Mouse (Mus musculus): ENCODE measurements around the gene Kcnq2. TPM values are rescaled to one million over a fixed set of nuclear protein-coding genes. Genes with fewer than 3 reads are reported as not detected.
A peak's percentile ranks its signal among the peaks of the same experiment; 100 is the strongest.

The Kcnq2 gene
- polyA plus RNA-seq (2016; fragmentation: Nextera tagmentation; extraction: Ambion mirVana) = 28.6 and 30.0 TPM in 2 replicates

DNA sequence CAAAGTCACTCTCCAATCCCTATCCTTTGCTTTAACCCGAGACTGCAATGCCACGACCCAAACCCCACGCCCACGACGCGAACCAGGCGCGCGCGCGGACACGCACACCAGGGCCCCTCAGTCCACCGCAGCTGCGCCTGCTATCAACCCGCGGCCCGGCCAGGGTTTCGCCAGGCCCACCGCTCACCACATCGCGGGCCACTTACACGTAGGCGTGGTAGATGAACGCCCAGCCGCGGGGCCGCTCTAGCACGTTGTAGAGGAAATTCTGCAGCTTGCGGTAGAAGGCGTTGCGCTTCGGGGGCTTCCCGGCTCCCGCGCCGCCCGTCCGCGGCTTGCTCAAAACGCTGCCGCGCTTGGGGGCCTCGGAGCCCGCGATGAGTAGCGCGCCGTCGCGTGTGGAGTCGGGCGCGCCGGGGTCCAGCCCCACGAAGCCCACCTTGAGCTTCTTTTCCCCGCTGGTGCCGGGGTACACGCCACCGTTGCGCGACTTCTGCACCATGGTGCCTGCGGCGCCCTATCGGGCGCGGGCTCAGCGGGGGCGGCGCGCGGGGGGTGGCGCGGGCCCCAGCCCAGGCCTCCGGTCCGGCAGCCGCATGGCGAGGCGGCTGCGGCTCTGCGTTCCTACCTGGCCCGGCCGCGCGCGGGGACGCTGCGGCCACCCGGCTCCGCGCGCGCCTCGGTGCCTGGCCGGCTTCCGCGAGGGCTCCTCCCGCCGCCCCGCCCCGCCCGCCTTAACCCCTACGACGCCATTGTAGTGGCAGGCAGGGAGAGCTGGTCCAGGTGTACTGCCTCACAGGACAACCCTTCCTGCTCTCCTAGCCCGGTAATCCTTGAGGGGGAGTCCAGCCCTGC, at the start of gene Kcnq2:
Gene Kcnq2 (minus strand): TSS at position 710 of the 855 bp plus-strand sequence.
- under 1% methylated on average over 90 of the region's 104 CpGs for WGBS

GRCm38 (mm10) chr2:181180898-181181297, 45.8 kb upstream of the Kcnq2 start:
- no peak overlapping the region for H3K9ac ChIP-seq
- WGBS = 82% methylated on average over 6 of the region's 6 CpGs
- no peak overlapping the region for H3K4me3 ChIP-seq (replicated peaks)
- no peaks in the 10 kb centered on the region for H3K4me1 ChIP-seq
- H3K9me3 ChIP-seq = no peaks in the 10 kb centered on the region
- ATAC-seq (ENCODE audit: low FRiP score) = no peak
- no peaks in the 10 kb centered on the region for H3K36me3 ChIP-seq (replicated peaks)
- H3K27me3 ChIP-seq = 0 out of 2 replicates have a peak, but pooled peaks cover 2% of the 10 kb centered on the region
- no peak overlapping the region for H3K27ac ChIP-seq
- H3K4me2 ChIP-seq = no peak overlapping the region

More for the DNA sequence above, at the start of gene Kcnq2:
- peak within 1 kb of the TSS; percentile 72 for H3K9ac ChIP-seq
- H3K4me3 ChIP-seq (replicated peaks) = peak within 1 kb of the TSS; percentile 76
- peak within 1 kb of the TSS; percentile 91 for H3K27ac ChIP-seq
- peaks cover 59% of the 10 kb centered on the region for H3K27me3 ChIP-seq
- no peaks in the 10 kb centered on the region for H3K36me3 ChIP-seq (replicated peaks)
- ATAC-seq (ENCODE audit: low FRiP score) = peak; percentile 69
- peak within 1 kb of the TSS; percentile 93 for H3K4me2 ChIP-seq
- no peaks in the 10 kb centered on the region for H3K9me3 ChIP-seq
- peaks cover 22% of the 10 kb centered on the region for H3K4me1 ChIP-seq

GRCm38 (mm10) chr2:181178471-181178870, 43.4 kb upstream of the Kcnq2 start:
- no peaks in the 10 kb centered on the region for H3K36me3 ChIP-seq (replicated peaks)
- H3K4me2 ChIP-seq = no peak overlapping the region
- H3K4me1 ChIP-seq = no peaks in the 10 kb centered on the region
- no peaks in the 10 kb centered on the region for H3K9me3 ChIP-seq
- ATAC-seq (ENCODE audit: low FRiP score) = no peak
- no peak overlapping the region for H3K27ac ChIP-seq
- H3K9ac ChIP-seq = no peak overlapping the region
- no peaks in the 10 kb centered on the region for H3K27me3 ChIP-seq
- H3K4me3 ChIP-seq (replicated peaks) = no peak overlapping the region
- WGBS = 85% methylated on average over 5 of the region's 5 CpGs

- no peaks in the 10 kb centered on the region for H3K36me3 ChIP-seq (replicated peaks)
- WGBS = 77% methylated on average over 3 of the region's 3 CpGs
- H3K4me3 ChIP-seq (replicated peaks) = no peak overlapping the region
These were observed 42.9 kb upstream of the Kcnq2 start for GRCm38 (mm10) chr2:181178015-181178414.

GRCm38 (mm10) chr2:181174646-181175045, 39.5 kb upstream of the Kcnq2 start:
- no peak overlapping the region for H3K9ac ChIP-seq
- ATAC-seq (ENCODE audit: low FRiP score) = no peak
- H3K4me1 ChIP-seq = no peaks in the 10 kb centered on the region
- no peak overlapping the region for H3K27ac ChIP-seq
- H3K9me3 ChIP-seq = no peaks in the 10 kb centered on the region
- H3K4me2 ChIP-seq = no peak overlapping the region
- H3K4me3 ChIP-seq (replicated peaks) = no peak overlapping the region
- H3K36me3 ChIP-seq (replicated peaks) = no peaks in the 10 kb centered on the region
- 90% methylated on average over 3 of the region's 3 CpGs for WGBS
- no peaks in the 10 kb centered on the region for H3K27me3 ChIP-seq

More at GRCm38 (mm10) chr2:181178015-181178414, 42.9 kb upstream of the Kcnq2 start:
- Histone ChIP-seq H3K9me3 (no peaks in the 10 kb centered on the region), H3K4me1 (no peaks in the 10 kb centered on the region), H3K4me2 (no peak overlapping the region), H3K27me3 (no peaks in the 10 kb centered on the region), H3K27ac (no peak overlapping the region), H3K9ac (no peak overlapping the region)
- ATAC-seq (ENCODE audit: low FRiP score) = no peak

- Histone ChIP-seq H3K4me1 (no peaks in the 10 kb centered on the region), H3K4me3 (replicated peaks) (no peak overlapping the region), H3K9me3 (no peaks in the 10 kb centered on the region), H3K27me3 (peaks cover 10% of the 10 kb centered on the region; the same call in 1 of the 2 replicates), H3K36me3 (replicated peaks) (no peaks in the 10 kb centered on the region), H3K27ac (no peak overlapping the region), H3K9ac (no peak overlapping the region), H3K4me2 (no peak overlapping the region)
- no peak for ATAC-seq (ENCODE audit: low FRiP score)
- WGBS = 86% methylated on average over 5 of the region's 5 CpGs
These were observed 31.4 kb upstream of the Kcnq2 start for GRCm38 (mm10) chr2:181166469-181166868.

GRCm38 (mm10) chr2:181160821-181161220, 25.7 kb upstream of the Kcnq2 start:
- Histone ChIP-seq H3K4me3 (replicated peaks) (no peak overlapping the region), H3K27ac (no peak overlapping the region), H3K9me3 (no peaks in the 10 kb centered on the region), H3K4me2 (no peak overlapping the region), H3K4me1 (peaks cover 31% of the 10 kb centered on the region), H3K9ac (no peak overlapping the region), H3K27me3 (peaks cover 40% of the 10 kb centered on the region), H3K36me3 (replicated peaks) (no peaks in the 10 kb centered on the region)
- 80% methylated on average over 4 of the region's 4 CpGs for WGBS
- no peak for ATAC-seq (ENCODE audit: low FRiP score)

- ATAC-seq (ENCODE audit: low FRiP score) = peak; percentile 93
- peak overlapping the region; percentile 67 for H3K27ac ChIP-seq
- H3K4me1 ChIP-seq = peaks cover 34% of the 10 kb centered on the region
- H3K4me3 ChIP-seq (replicated peaks) = no peak overlapping the region
- H3K27me3 ChIP-seq = peaks cover 45% of the 10 kb centered on the region
- no peak overlapping the region for H3K9ac ChIP-seq
- no peaks in the 10 kb centered on the region for H3K9me3 ChIP-seq
- H3K36me3 ChIP-seq (replicated peaks) = no peaks in the 10 kb centered on the region
- H3K4me2 ChIP-seq = peak overlapping the region; percentile 19
- WGBS = 0% methylated on average over 2 of the region's 2 CpGs
These were observed 24.7 kb upstream of the Kcnq2 start for GRCm38 (mm10) chr2:181159771-181160170.

- ATAC-seq (ENCODE audit: low FRiP score) = no peak
- Histone ChIP-seq H3K27me3 (peaks cover 52% of the 10 kb centered on the region), H3K36me3 (replicated peaks) (no peaks in the 10 kb centered on the region), H3K9ac (no peak overlapping the region), H3K9me3 (no peaks in the 10 kb centered on the region), H3K4me1 (peaks cover 34% of the 10 kb centered on the region), H3K4me3 (replicated peaks) (no peak overlapping the region), H3K4me2 (no peak overlapping the region), H3K27ac (peak overlapping the region; percentile 67; the same call in 1 of the 2 replicates)
- WGBS = 52% methylated on average over 7 of the region's 7 CpGs
These were observed 24.0 kb upstream of the Kcnq2 start for GRCm38 (mm10) chr2:181159091-181159514.

DNA sequence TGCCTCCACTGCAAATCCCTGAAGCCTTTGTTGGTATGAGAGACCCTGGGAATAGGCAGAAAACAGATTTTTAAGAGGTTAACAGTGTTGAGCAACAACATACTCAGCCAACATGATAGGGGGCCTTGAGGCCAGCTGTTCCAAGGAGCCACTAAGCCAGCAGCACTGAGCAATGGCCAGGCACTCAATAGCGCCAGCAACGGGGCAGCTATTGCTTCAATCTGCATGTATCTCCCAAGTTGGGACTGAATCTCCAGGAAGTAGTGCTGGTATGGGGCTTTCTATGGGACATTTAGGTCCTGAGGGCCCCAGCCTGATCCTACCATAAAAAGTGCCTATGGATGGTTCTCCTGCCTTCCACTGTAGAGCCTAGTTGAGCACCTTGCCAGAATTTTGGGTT, 23.4 kb upstream of the Kcnq2 start:
- Histone ChIP-seq H3K9me3 (no peaks in the 10 kb centered on the region), H3K36me3 (replicated peaks) (no peaks in the 10 kb centered on the region), H3K4me1 (peaks cover 34% of the 10 kb centered on the region), H3K4me2 (no peak overlapping the region), H3K9ac (no peak overlapping the region), H3K27me3 (peaks cover 52% of the 10 kb centered on the region), H3K27ac (no peak overlapping the region), H3K4me3 (replicated peaks) (no peak overlapping the region)
- ATAC-seq (ENCODE audit: low FRiP score) = no peak
- WGBS = 86% methylated on average over 2 of the region's 2 CpGs

DNA sequence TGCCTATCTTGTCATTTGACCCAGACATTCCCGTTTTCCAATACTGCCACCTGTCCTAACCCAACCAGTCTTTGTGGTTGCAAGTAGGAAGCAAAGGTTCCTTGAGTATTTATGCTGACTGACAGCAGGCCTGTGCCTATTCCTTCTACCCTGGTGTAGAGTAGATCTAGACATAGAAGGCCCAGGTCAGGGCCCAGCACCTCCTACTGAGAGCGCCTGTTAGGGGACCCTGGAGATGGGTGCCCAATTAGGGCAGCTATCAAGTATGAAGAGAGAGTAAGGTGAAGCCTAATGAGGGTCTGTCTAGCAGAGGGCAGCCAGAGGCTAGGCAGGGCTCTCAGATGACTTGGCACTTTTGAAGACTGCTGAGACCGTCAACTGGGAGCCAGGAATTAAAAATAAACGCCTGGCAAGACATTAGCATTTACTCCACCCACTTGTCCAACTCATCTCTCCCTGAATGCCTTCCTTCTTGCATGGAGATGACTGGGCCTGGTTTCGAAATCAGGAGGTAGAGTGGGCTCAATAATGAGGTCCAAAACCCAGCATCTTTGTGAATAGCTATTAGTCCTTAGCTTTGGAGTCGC, 22.7 kb upstream of the Kcnq2 start:
- Histone ChIP-seq H3K4me1 (peaks cover 34% of the 10 kb centered on the region), H3K36me3 (replicated peaks) (no peaks in the 10 kb centered on the region), H3K4me3 (replicated peaks) (no peak overlapping the region), H3K27me3 (peaks cover 57% of the 10 kb centered on the region), H3K9me3 (no peaks in the 10 kb centered on the region), H3K9ac (no peak overlapping the region), H3K4me2 (no peak overlapping the region), H3K27ac (no peak overlapping the region)
- 73% methylated on average over 6 of the region's 6 CpGs for WGBS
- ATAC-seq (ENCODE audit: low FRiP score) = no peak

GRCm38 (mm10) chr2:181157180-181157579, 22.1 kb upstream of the Kcnq2 start:
- H3K4me1 ChIP-seq = peaks cover 34% of the 10 kb centered on the region
- peaks cover 57% of the 10 kb centered on the region for H3K27me3 ChIP-seq
- no peak for ATAC-seq (ENCODE audit: low FRiP score)
- WGBS = 75% methylated on average over 4 of the region's 4 CpGs
- 0 out of 2 replicates have a peak overlapping the region, but pooled peaks have one; percentile 62 for H3K9ac ChIP-seq
- H3K4me2 ChIP-seq = peak overlapping the region; percentile 75
- no peaks in the 10 kb centered on the region for H3K9me3 ChIP-seq
- H3K4me3 ChIP-seq (replicated peaks) = peak overlapping the region; percentile 45
- H3K36me3 ChIP-seq (replicated peaks) = no peaks in the 10 kb centered on the region
- 0 out of 2 replicates have a peak overlapping the region, but pooled peaks have one; percentile 61 for H3K27ac ChIP-seq

Measured in forebrain, embryonic 12.5 days (tissue).